Mouse (Mus musculus) forebrain, embryonic 16.5 days (tissue): ENCODE measurements around the gene Sun1. TPM values are rescaled to one million over a fixed set of nuclear protein-coding genes. Genes with fewer than 3 reads are reported as not detected.

ENCODE experiments used
- ATAC-seq: fragments of 200-750 bp; cut with Nextera tagmentation; 2 replicates; pipeline ENCODE4 v1.8.0; 2017; ENCODE audit warnings: mild to moderate bottlenecking, moderate library complexity
- H3K27ac ChIP-seq: fragments of 300-500 bp; sonication (generic); 2 replicates; pipeline ENCODE4 v1.5.1; 2014; ENCODE audit warnings: low read length, control low read depth
- H3K27me3 ChIP-seq: fragments of 300-500 bp; sonication (generic); replicated peaks from 2 replicates; pipeline ENCODE4 v1.6.1; 2014; ENCODE audit warnings: low read length; ENCODE audit not compliant: control insufficient read depth, insufficient read depth
- H3K36me3 ChIP-seq: fragments of 300-500 bp; sonication (generic); 2 replicates; pipeline ENCODE4 v1.6.1; 2014; ENCODE audit not compliant: control insufficient read depth, insufficient read depth
- H3K4me1 ChIP-seq: fragments of 300-500 bp; sonication (generic); replicated peaks from 2 replicates; pipeline ENCODE4 v1.6.1; 2014; ENCODE audit warnings: low read length; ENCODE audit not compliant: control insufficient read depth, insufficient read depth
- H3K4me2 ChIP-seq: fragments of 300-500 bp; sonication (generic); 2 replicates; pipeline ENCODE4 v1.6.1; 2014; ENCODE audit warnings: mild to moderate bottlenecking, low read length, control low read depth
- H3K4me3 ChIP-seq: fragments of 300-500 bp; sonication (generic); replicated peaks from 2 replicates; pipeline ENCODE4 v1.5.1; 2014; ENCODE audit warnings: mild to moderate bottlenecking, low read length, control low read depth
- H3K9ac ChIP-seq: fragments of 300-500 bp; sonication (generic); replicated peaks from 2 replicates; pipeline ENCODE4 v1.6.1; 2014; ENCODE audit warnings: low read depth, low read length, control low read depth
- H3K9me3 ChIP-seq: fragments of 300-500 bp; sonication (generic); 2 replicates; pipeline ENCODE4 v1.6.1; 2016; ENCODE audit warnings: low read length; ENCODE audit not compliant: control insufficient read depth
- WGBS: fragments of 180-500 bp; shearing (Covaris S2); extraction: QIAGEN DNeasy Blood & Tissue Kit; methylation state at CpG from one replicate; pipeline ENCODE4 v1.1.7; 2014; 5-methylcytosine and 5-hydroxymethylcytosine counted together
- polyA plus RNA-seq: library from polyadenylated mRNA; unstranded; fragments of >200 nt; fragmentation: Nextera tagmentation; extraction: Ambion mirVana; gene quantifications from 2 replicates; pipeline ENCODE4 v1.2.1, GENCODE M21; 2015

The Sun1 gene
- polyA plus RNA-seq, 1 experiment from 2014 or later: 60.7 TPM

DNA sequence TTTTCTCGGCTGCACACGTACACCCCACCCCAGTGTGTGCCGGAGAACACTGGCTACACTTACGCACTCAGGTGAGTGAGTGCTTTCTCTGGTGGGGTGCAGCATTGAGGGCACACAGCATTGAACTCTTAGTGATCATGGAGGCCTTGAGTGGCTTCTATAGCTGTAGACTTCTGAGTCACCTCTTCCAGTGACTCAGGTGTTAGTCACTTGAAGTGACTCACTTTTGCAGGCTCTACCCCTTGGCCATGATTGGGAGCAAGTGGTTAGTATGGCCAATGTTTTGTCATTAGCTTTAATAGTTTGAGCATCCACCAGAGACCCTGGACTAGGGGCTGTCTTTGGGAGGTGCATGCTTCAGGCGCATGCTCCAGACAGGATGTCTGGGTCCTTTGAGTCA, 14.7 kb downstream of the Sun1 start:
- Histone ChIP-seq H3K27ac (no peak overlapping the region), H3K27me3 (no peaks in the 10 kb centered on the region), H3K4me2 (no peak overlapping the region), H3K36me3 (peaks cover 8% of the 10 kb centered on the region), H3K4me3 (no peak overlapping the region), H3K9ac (no peak overlapping the region), H3K9me3 (no peaks in the 10 kb centered on the region), H3K4me1 (peaks cover 3% of the 10 kb centered on the region)
- no peak for ATAC-seq
- WGBS: 98% methylated on average over 5 of the region's 5 CpGs

DNA sequence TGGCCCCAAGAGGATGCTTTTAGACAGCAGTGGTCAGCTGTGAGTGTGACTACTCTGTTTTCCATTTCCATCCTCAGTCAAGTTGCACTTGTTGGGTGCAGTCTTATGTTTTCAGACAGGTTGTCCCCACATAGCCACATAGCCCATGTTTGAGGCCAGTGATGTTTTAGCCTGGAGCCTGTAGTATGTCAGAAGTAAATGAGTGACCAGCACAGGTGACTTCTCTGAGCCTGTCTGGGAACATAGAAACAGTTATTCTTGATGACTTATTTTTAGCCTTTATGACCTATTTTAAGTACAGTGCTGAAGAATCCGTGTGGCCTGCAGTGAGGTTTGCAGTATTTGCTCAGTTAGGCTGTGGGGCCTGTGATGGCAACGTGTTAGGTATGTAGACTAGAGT, 15.7 kb downstream of the Sun1 start:
- Histone ChIP-seq H3K9ac (no peak overlapping the region), H3K4me3 (no peak overlapping the region), H3K4me2 (no peak overlapping the region), H3K27ac (no peak overlapping the region), H3K9me3 (no peaks in the 10 kb centered on the region), H3K36me3 (peaks cover 10% of the 10 kb centered on the region), H3K27me3 (no peaks in the 10 kb centered on the region), H3K4me1 (peaks cover 3% of the 10 kb centered on the region)
- ATAC-seq: no peak
- WGBS: 91% methylated on average over 2 of the region's 2 CpGs

DNA sequence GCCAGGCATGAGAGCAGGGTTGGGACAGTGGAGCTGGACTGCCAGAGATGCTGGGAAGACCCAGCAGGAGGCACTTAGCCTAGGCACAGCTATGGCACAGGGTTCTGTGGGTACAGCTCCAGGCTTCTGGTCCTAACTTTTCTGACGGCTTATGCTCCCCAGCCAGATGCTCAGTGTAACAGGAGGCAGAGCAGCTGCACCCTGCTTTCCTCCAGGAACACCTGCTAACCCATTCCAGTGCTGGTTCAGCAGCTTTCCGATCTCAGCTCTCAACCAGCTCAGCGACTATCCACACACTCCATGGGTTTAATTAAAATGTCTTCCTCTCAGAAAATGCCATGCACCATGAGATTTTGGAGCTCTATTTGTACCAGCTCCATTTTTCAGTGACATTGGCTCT, 16.3 kb downstream of the Sun1 start:
- peaks cover 14% of the 10 kb centered on the region for H3K36me3 ChIP-seq
- H3K9ac ChIP-seq: no peak overlapping the region
- no peak overlapping the region for H3K27ac ChIP-seq
- peaks cover 1% of the 10 kb centered on the region for H3K4me1 ChIP-seq
- no peaks in the 10 kb centered on the region for H3K9me3 ChIP-seq
- H3K4me3 ChIP-seq: no peak overlapping the region
- H3K27me3 ChIP-seq: no peaks in the 10 kb centered on the region
- 83% methylated on average over 3 of the region's 3 CpGs for WGBS
- no peak overlapping the region for H3K4me2 ChIP-seq
- ATAC-seq: no peak

DNA sequence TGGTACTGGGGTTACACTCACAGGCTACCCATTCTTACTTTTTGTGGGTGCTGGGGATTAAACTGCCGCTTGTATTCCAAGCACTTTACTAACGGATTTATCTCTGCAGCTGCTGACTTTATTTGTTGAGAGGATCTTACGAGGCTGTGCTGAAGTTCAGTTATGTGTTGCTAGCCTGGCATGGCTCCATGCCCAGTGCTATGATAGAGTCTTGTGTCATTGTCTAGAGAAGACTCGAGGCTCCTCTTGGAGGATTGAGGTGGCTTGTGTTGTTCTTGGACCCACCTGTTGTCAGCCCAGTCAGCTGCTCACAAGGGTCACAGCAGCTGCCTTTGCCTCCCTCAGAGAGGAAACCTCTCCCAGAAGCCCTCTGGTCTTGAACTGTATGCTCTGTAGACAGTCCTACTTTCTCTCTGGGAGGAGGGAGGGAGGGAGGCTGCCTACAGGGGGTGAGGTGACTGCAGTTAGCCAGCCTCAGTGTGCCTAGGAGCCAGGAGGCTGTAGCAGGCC, 19.6 kb downstream of the Sun1 start:
- no peak overlapping the region for H3K27ac ChIP-seq
- H3K27me3 ChIP-seq: no peaks in the 10 kb centered on the region
- ATAC-seq: no peak
- no peak overlapping the region for H3K4me2 ChIP-seq
- H3K4me1 ChIP-seq: no peaks in the 10 kb centered on the region
- no peak overlapping the region for H3K4me3 ChIP-seq
- H3K9ac ChIP-seq: no peak overlapping the region
- H3K9me3 ChIP-seq: no peaks in the 10 kb centered on the region
- WGBS: 91% methylated on average over 4 of the region's 4 CpGs
- peaks cover 25% of the 10 kb centered on the region for H3K36me3 ChIP-seq

- no peak for ATAC-seq
- Histone ChIP-seq H3K9me3 (no peaks in the 10 kb centered on the region), H3K4me2 (no peak overlapping the region), H3K9ac (no peak overlapping the region), H3K4me1 (no peaks in the 10 kb centered on the region), H3K27ac (no peak overlapping the region), H3K4me3 (no peak overlapping the region), H3K36me3 (peaks cover 28% of the 10 kb centered on the region), H3K27me3 (no peaks in the 10 kb centered on the region)
- WGBS: 92% methylated on average over 4 of the region's 4 CpGs
Measured at GRCm38 (mm10) chr5:139220610-139221009, 20.2 kb downstream of the Sun1 start.

GRCm38 (mm10) chr5:139223331-139223730, 22.9 kb downstream of the Sun1 start:
- Histone ChIP-seq H3K4me3 (no peak overlapping the region), H3K4me2 (no peak overlapping the region), H3K27ac (no peak overlapping the region), H3K9me3 (no peaks in the 10 kb centered on the region), H3K27me3 (no peaks in the 10 kb centered on the region), H3K4me1 (no peaks in the 10 kb centered on the region), H3K9ac (no peak overlapping the region), H3K36me3 (peaks cover 43% of the 10 kb centered on the region)
- 97% methylated on average over 10 of the region's 10 CpGs for WGBS
- no peak for ATAC-seq

DNA sequence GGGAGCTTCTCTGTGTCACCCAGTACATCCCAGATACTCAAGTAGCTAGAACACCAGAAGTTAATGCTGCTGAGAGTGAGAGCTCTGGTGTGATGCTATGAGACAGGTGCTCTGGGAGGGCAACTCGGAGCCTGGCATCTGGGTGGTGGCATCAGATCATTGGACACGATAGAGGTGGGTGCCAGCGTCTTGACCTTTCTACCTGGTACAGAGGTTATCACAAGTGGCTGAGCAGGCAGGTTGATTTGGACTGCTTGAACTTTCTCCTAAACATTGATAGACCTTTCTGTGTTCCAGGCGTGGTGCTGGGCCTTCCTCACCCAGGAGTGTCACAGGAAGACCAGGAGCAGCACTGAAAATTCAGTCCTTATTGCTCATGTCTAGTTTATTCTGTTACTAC, 26.8 kb downstream of the Sun1 start:
- Histone ChIP-seq H3K27ac (no peak overlapping the region), H3K4me3 (no peak overlapping the region), H3K4me2 (no peak overlapping the region), H3K27me3 (no peaks in the 10 kb centered on the region), H3K4me1 (no peaks in the 10 kb centered on the region), H3K9ac (no peak overlapping the region), H3K9me3 (no peaks in the 10 kb centered on the region), H3K36me3 (peaks cover 47% of the 10 kb centered on the region)
- 98% methylated on average over 4 of the region's 4 CpGs for WGBS
- ATAC-seq: no peak

- 94% methylated on average over 2 of the region's 2 CpGs for WGBS
- Histone ChIP-seq H3K27ac (no peak overlapping the region), H3K4me2 (no peak overlapping the region), H3K36me3 (peaks cover 47% of the 10 kb centered on the region), H3K4me1 (no peaks in the 10 kb centered on the region), H3K9ac (no peak overlapping the region), H3K27me3 (no peaks in the 10 kb centered on the region), H3K4me3 (no peak overlapping the region), H3K9me3 (no peaks in the 10 kb centered on the region)
- no peak for ATAC-seq
Measured at GRCm38 (mm10) chr5:139227645-139228044, 27.2 kb downstream of the Sun1 start.

GRCm38 (mm10) chr5:139228318-139228717, 27.9 kb downstream of the Sun1 start:
- no peak overlapping the region for H3K27ac ChIP-seq
- no peaks in the 10 kb centered on the region for H3K9me3 ChIP-seq
- 89% methylated on average over 3 of the region's 3 CpGs for WGBS
- no peak overlapping the region for H3K4me2 ChIP-seq
- no peak overlapping the region for H3K4me3 ChIP-seq
- H3K36me3 ChIP-seq: peaks cover 47% of the 10 kb centered on the region
- H3K27me3 ChIP-seq: no peaks in the 10 kb centered on the region
- ATAC-seq: no peak
- H3K9ac ChIP-seq: no peak overlapping the region
- H3K4me1 ChIP-seq: no peaks in the 10 kb centered on the region

DNA sequence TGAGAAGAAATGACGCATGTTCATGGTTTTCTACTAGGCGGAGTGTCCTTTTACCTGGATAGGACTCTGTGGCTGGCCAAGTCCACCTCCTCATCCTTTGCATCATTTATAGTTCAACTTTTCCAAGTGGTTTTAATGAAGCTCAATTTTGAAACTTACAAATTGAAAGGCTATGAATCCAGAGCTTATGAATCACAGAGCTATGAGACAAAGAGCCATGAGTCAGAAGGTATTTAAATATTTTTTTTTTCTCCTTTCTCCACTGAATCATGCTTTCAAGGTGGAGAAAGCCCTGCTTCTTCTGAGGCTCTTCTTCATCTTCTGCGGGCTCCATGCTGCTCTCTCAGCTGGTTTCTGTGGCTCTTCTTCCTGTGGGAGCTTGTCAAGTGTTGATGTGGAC, 29.3 kb downstream of the Sun1 start:
- WGBS: 95% methylated on average over 3 of the region's 3 CpGs

More for the DNA sequence above, 29.3 kb downstream of the Sun1 start:
- no peak overlapping the region for H3K4me3 ChIP-seq
- ATAC-seq: no peak
- H3K4me2 ChIP-seq: no peak overlapping the region
- no peaks in the 10 kb centered on the region for H3K9me3 ChIP-seq
- peaks cover 50% of the 10 kb centered on the region for H3K36me3 ChIP-seq
- H3K27me3 ChIP-seq: no peaks in the 10 kb centered on the region
- no peak overlapping the region for H3K9ac ChIP-seq
- H3K4me1 ChIP-seq: no peaks in the 10 kb centered on the region
- H3K27ac ChIP-seq: no peak overlapping the region
